Mouse (Mus musculus) A20 (cell line): Measurements from ENCODE around the gene Il2ra.
A peak's percentile ranks its signal among the peaks of the same experiment; 100 is the strongest.
"Not testable (repeated sequence)": the region's sequence is repeated elsewhere in the genome, so short reads cannot be mapped to it uniquely, and the experiment has no call there.

ENCODE experiments used
- DNase-seq: peaks from one replicate; pipeline ENCODE4 v3.0.0-alpha.2; 2011; ENCODE audit warnings: low read depth, low spot score

Il2ra gene

DNA sequence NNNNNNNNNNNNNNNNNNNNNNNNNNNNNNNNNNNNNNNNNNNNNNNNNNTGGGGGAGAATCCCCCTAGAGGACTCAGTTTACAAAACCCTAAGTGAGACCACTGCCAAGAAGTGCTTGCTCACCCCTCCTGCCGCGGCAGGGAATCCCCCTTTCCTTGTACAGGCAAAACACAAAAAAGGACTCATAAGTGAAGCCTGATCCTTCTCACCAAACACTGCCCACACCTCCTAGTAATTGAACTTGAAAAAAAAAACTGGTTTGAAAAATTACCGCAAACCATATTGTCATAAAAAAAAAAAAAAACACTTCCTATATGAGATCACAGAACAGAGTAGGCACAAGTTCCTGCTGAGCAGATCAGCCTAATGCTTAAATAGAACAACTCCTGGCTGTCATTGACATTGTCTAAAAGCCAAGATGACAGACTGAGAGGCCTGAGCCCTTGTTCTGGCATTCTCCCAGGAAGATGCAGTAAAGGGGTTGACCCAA, at the start of gene Il2ra:
Il2ra (plus strand) TSS at position 357 of the 491 bp plus-strand sequence.
- DNase-seq, result no peak

DNA sequence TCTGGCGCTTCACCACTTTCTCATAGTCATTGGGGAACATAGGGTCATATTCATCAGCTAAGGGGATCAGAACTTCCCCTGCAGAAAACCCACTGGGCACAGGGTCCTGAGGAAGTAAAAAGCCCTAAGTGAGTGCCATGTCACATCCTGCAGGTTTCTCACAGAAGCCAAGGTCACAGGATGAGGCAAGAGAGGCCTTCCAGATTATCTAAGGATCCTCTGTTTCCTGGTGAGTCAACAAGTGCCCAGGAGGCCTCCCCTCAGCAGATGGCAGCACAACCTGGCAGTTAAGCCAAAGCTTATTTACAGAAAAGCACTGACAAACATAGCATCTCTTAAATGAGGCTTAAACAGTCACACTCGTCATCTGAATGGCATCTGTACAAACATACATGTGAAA, 45.9 kb upstream of the Il2ra start:
- DNase-seq, result no peak

DNA sequence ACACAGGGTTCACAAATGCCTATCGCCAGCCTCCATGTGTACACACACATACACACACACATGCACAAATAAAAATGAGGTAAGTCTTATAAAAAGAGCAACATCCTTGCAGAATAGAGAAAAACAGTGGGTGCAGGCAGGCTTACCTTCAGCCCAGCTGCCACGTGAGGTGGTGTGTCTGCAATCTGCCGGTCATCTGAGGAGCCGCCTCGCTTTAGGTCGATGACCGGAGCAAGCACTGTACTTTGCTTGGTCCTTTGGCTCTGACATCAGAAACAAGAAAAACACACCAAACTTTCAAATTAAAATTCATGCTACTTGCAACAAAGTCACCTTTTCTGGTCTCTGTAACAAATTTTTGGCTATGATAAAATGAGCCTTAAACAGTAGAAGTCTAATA, 44.7 kb upstream of the Il2ra start:
- DNase-seq, result no peak

DNA sequence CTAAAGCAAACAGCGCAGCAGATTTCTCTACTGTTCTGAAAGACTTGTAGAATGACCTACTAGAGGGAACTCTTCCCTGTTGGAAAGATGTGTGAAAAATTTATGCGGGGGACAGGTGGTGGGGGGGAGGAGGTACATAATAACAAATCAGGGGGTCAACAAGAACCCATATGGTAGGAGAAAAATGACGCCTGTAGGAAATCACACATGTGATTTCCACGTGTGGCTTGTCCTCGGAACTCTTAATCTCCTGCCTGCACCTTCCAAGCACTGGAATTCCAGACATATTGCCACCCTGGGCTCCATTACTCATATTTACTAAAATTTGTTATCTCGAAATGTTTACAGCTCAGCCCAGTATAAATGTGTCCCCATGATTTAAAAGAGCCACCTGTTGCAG, 40.8 kb upstream of the Il2ra start:
- no peak for DNase-seq

DNA sequence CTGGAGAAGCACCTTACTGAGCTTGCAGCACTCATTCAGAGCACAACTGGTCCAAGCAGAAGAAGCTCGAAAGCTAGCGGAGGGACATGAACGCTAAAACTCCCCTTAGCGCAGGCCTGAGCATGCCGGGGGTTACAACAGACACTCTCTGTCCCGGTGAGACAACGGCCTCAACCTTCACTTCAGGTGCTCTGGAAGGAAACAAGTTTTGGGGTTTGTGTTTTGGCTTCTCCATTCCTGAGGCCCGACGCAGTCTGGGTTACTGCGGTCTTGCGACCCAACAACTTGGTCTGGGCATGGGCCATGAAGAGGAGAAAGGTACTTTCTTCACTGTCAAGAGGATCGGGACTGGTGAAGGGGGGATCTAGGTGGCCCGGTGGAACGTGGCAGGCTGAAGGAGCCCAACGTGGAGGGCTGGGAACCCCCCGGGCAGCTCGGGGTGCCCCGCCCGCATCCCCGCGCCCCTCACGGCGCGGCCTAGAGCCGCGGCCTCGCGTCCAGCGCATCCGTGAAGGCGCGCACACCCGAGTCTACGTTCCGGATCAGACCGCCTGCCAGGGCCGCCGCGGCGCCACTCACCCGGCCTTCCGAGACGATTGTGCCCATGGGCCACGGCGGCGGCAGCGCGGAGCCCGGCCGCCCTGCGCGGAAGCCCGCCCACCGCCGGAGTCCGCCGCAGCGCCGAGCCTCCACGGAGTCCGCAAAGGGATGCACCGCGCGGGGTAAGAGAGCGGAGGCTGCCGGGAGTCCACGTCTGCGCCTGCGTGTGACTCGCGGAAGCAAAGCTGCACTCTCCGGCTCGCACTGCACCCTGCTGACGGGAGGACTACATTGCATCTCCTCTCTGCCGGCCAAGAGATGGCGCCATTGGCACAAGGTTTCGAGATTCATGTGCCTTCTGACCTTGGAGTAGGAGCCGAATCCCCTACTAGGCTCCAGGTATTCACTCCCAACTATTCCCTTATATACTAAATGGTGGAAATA, 39.8 kb upstream of the Il2ra start:
- DNase-seq, result peak; percentile 95

DNA sequence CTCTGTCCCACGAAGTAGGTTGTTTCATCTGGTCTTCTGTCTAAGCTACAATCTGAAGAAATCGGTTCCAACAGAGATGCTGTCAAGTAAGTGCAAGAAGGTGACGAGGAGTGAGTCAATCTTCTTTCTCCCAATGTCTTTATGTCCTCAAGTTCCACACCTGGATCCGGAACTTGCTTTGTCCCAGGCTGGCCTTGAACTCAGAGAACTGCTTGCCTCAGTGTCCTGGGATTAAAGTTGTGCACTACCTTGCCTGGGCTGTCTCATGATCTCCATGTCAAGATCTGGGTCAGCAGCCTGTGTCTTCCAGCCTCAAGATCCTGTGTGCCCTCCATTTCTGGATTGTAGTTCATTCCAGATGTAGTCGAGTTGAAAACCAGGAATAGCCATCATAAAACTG, 38.6 kb upstream of the Il2ra start, which contains the start of gene Rbm17:
Rbm17 (minus strand) TSS at position 101 of the 400 bp plus-strand sequence.
- DNase-seq, result peak; percentile 15

DNA sequence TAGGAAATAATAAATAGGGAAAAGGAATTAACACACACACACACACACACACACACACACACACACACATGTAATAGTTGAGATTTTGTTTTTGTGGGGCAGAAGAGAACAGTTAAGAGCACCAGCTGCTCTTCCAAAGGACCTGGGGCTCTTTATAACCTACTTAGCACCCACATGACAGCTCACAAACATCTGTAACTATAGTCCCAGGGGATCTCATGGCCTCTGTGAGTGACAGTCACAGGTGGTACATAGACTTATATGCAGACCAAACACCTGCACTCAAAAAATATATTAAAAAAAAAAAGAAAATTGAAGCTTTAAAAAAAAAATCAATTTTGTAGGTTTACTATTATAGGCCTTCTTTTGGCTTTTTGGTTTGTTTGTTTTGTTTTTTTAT, 37.7 kb upstream of the Il2ra start:
- peak; percentile 86 for DNase-seq

DNA sequence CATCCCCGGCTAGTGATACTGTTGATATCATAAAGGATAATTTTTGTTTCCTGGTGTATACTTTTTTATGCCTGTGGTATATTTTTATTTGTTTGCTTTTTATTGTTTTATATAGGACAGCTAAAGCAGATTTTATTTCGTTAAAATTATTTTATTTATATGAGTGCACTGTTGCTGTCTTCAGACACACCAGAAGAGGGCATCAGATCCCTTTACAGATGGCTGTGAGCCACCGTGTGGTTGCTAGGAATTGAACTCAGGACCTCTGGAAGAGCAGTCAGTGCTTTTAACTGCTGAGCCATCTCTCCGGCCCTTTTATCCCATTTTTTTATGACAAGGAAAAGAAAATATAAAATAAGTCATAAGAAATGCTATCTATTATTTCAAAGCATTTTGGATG, 35.9 kb upstream of the Il2ra start:
- DNase-seq, result not testable (repeated sequence)

DNA sequence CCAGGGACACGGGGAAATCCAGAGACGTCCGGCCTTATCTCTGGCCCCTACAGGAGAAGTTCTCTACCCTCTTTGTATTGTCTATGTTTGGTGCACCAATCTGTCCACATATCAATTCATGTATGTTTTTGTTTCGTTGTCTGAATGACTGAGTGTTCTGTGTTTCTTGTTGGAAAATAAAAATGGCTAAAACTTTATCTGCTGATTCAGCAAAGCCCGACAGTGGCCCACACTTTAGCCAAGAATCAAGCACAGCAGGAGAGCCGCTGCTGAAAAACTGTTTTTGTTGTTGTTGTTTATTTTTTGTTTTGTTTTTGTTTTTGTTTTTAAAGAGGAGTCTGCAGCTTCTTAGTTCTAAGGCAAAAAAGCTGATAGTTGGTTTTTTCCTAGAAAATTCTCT, 29.7 kb upstream of the Il2ra start:
- not testable (repeated sequence) for DNase-seq

DNA sequence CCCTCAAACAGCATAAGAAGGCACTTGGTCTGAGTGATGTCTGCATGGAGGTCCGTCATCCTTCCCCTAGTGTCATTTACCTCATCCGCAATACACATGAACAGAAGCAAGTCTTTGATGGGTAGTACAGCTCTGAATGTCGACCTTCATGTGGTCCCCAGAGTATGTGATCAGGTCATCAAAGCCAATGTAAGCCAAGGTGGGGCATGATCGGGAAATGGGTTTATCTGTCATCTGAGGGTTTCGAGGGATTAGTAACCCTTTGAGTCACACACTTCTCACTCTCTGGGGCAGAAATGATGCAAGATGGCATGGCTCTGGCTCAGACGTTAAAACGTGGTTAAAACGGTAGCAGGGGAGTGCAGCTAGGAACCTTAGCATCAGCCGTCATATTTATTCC, 25.8 kb upstream of the Il2ra start:
- DNase-seq, result no peak

DNA sequence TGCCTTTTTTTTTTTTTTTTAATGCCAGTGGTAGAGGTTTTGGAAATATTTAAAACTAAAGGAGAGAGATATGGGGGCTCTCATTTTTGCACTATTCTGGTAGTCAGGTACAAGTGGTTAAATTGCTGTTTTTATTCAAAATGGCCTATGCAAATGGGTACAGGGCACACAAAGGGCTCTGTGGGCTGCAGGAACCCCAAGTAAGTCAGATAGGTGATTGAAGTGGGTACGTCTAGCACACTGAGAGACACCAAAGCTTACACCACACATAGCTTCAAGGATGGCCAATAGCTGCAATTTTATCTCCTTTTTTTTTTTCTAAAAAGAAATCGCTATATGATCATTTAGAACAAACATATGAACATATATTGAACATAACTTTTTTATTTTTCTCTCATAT, 23.0 kb upstream of the Il2ra start:
- no peak for DNase-seq

DNA sequence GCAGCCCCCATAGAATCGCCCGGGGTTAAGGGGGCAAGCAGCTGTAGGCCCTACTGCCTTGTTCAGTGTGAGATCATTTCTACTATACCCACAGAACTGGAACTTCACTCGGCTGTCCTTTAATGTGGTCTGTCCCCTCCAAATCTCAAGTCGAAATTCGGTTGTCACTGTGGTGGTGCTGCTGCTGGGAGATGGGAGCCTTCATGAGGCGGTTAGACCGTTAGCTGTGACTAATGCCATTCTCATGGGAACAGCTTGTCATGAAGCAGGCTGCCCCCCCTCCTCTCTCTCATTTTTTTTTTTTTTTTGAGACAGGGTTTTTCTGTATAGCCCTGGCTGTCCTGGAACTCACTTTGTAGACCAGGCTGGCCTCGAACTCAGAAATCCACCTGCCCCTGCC, 19.4 kb upstream of the Il2ra start:
- DNase-seq, result no peak

DNA sequence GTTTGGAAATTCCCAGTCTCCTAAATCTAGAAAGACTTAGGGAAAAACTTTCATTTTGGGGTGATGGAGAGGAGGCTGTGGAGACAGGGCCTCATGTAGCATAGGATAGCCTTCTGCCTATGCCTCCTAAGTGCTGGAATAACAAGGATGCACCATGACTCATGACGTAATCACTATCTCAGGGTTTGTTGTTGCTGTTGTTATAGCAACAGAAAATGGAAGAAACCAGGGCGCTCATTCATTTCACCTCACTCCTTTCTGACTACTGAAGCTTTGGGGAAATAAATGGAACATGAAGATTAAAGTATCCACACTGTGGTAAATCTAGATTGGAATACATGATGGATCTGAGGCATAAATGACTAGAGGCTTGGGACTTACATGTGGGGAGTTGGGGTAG, 18.9 kb upstream of the Il2ra start:
- DNase-seq, result no peak

DNA sequence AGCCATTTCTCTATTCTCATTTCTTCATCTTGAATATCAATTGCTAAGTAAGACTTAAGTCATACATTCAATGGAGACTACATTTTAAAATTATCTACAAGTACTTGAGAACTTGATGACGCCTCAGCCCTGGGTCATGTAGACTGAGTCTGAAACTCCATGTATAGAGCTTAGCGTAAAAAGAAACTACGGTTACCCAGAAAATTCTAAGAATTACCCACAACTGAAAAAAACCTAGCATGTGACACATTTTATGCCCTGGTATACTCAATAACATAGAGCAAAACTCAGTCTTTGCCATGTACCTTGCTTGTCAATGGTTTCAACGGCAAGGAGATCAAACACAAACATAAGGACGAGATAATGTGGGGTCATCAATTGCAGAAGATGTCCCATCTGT, 16.7 kb upstream of the Il2ra start, which contains the start of gene Gm17490:
Gm17490 (minus strand) TSS at position 375 of the 400 bp plus-strand sequence.
- DNase-seq, result no peak

DNA sequence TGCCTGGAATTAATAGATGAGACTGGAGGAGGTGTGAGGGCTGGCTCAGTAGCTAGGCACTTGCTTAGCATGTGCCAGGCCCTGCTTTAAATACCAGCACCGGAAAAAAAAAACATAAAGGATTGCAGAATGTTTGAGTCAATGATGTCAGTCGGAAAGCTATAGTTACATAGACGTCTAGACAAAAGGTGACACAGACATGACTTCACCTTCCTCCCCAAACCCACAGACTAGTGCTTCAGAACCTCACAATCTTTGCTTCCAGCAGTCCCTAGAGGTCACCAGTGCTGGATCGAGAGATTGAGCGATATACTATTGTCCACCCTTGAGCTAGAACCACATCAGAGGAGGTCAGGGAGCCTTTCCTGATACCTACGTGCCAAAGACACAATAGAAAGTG, 7.6 kb upstream of the Il2ra start:
- no peak for DNase-seq

DNA sequence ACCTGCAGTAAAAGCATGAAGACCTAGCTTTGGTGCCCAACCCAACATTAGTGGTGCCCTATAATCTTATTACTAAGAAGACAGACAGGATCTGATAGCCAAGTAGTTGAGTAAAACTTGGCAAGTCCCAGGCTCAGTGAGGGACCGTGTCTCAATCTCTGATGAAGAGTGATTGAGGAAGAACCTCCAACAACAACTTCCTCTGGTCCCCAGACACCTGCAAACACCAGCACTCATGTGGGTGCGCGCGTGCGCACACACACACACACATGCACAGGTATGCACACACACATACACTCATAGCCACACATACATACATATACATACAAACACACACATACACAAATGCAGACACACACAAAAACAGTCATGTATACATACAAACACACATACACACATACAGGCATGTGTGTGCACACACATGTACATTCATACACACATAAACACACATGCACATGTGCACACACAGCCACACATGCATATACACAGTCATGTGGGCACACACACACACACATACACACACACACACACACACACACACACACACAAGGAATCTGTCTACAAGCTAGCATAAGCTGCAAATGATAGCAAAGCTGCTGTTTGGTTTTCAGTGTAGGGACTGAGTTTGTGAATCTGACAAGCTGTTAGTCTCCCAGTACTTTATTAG, 7.0 kb upstream of the Il2ra start:
- DNase-seq, result peak; percentile 71

DNA sequence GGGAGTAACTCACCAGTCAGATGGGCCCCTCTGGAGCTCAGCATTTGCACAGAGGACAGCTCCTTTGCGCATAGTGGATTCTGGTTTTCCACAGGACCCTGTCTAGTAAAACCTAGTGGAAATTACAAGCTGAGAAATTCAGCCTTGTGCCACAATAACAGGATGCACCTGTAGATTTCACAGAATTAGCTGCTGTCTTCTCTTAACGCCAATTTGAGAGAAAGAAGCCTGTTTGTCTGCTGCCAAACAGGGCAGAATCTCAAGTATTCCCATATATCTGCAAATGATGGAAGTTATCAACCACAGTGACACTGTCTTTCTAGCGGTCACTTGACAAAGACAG, 6.5 kb upstream of the Il2ra start:
- DNase-seq, result peak; percentile 71

DNA sequence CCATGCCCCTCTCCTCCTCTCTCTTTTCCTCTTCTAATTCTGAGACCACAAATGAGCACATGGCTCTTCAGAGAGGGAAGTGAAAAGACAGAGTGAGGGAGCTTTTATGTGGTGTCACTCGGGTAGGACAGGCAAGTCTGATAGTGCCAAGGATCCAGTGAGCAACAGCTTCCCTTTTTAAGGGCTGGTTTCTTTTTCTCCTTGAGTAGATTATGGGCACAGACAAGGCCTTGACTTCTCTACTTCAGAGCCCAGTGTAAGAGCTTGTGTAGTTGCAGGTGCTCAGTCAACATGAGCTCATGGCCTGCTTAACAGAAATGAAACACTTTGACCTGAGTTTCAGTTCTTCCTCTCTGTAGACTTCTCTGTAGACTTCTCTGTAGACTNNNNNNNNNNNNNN, 5.5 kb upstream of the Il2ra start:
- peak; percentile 90 for DNase-seq

DNA sequence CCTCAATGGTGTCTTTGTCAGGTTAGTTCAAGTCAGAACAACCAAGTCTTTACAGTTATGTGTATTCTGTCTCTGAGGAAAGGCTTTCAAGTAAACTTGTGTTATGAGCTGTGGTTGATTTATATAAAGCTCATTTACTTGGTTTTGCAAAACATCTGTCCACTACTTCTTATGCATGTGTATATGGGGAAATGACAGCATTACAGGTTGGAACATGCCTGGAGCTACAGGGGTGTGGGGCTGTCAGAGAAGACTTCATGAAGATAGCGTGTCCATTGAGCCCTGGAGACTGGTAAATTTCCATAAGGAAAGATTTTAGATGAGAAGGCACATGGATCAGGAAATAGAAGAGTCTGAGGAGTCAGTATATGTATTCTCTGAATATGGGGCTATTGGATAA, 1.4 kb downstream of the Il2ra start:
- no peak for DNase-seq

DNA sequence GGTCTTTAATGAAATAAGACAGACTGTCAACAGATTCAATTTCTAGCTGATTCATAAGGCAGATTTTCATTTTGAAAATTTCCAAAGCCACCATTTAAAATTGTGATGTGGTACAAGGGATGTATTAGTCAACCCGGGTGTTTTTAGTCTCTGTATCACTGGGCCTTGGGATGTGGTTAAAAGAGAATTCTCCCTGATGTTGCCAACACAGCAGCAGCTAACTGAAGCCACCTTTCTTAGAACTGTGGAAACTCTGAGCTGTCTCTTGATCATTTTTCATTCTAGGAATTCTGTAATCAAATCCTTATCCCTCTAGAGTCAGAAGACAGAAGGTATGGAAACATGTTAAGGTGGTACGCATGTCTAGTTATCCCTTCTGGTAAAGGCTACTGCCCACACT, 2.7 kb downstream of the Il2ra start:
- DNase-seq, result no peak

DNA sequence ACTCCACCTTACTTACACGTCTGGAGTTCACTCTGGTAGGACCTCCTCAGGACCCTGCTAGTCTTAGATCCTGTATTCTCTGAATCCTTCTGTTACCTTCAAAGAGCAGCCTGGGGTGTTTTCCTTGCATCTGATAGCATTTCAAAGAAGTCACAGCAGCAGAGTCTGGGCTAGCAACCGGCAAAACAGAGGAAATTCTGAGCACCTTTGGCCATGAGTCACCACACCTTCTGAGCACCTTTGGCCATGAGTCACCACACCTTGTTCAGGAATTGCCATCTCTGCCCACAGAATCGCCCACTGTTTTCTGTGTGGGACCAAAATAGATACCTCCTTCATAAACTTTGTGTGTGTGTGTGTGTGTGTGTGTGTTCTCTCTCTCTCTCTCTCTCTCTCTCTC, 8.9 kb downstream of the Il2ra start:
- DNase-seq, result no peak

DNA sequence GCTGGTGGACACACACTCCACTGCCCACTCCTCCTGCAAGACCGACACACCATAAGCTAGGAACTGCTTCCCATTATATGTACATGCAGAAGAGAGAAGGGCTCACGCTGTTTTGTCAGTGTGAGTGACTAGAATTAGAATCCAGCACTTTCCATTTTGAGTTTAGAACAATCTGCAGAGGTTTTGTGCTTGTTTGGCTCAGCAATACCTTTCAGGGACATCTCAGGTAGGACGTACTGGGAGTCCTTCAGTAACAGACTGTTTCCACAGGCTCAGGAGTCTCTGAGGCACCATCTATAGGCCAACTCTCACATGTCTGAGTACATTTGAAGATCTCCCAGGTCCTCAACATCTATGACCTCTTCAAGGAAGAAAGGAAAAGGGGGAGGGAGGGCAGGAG, 9.6 kb downstream of the Il2ra start:
- DNase-seq, result no peak

DNA sequence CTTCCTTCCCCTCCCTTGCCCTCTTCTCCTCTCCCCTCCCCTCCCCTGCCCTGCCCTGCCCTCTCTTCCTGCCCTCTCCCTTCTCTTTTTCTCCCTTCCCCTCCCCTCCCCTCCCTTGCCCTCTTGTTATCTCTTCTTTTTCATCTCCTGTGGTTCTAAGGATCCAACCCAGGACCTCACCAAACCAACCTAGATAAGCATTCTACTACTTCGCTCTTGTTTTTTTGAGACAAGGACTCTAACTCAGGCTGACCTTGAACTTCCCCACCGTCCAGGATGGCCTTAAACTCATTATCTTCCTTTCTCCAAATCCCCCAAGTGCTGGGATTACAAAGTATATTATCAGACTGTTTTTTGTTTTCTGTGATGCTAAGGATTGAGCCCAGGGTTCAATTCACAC, 10.2 kb downstream of the Il2ra start:
- DNase-seq, result no peak
